Mouse (Mus musculus) thymus, adult 2 months (tissue): ENCODE data around the gene E330034G19Rik.

Experiments
- CTCF ChIP-seq: fragments of 200-500 bp; IDR thresholded peaks from 2 replicates; pipeline ENCODE4 v1.5.1; 2012; ENCODE audit warnings: mild to moderate bottlenecking, control low read depth, low read length, moderate library complexity, borderline replicate concordance; ENCODE audit not compliant: control insufficient read depth, poor library complexity, insufficient read depth; ENCODE audit errors: extremely low read depth
- POLR2A ChIP-seq: fragments of 200-500 bp; IDR thresholded peaks from 2 replicates; pipeline ENCODE4 v1.6.1; 2012; ENCODE audit warnings: mild to moderate bottlenecking, low read length, control low read depth, moderate library complexity; ENCODE audit not compliant: control insufficient read depth, poor library complexity, insufficient read depth; ENCODE audit errors: extremely low read depth

GRCm38 (mm10) chr14:24249926-24250325 lies 43.1 kb upstream of the E330034G19Rik start:
- TF ChIP-seq CTCF (no peak), POLR2A (no peak)
